Mouse (Mus musculus): ENCODE results near the gene Limch1. TPM values are rescaled to one million over a fixed set of nuclear protein-coding genes. Genes with fewer than 3 reads are reported as not detected.

The Limch1 gene
- polyA plus RNA-seq, 1 experiment from 2014 or later: not detected

DNA sequence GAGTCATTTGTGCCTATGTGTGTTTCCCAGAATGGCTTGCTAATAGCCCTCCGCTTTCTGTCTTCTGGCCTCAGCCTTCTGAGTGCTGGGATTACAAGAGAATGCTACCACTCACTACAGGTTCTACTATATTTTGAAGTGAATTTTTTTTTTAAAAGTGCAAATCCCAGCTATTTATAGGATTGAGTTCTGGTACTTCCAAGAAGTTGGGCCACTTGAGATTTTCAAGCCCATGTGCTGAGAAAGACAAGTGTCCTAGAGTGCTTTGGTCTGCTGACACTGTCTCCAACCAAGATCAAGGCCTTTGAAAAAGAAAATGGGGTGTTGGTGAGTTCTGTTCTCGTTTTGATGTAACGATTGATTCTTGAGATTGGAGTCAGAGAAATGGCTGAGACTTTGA, 22.0 kb upstream of the Limch1 start:
- H3K4me3 ChIP-seq (ENCODE audit: inconsistent target): no peak overlapping the region
- no peaks in the 10 kb centered on the region for H3K36me3 ChIP-seq (ENCODE audit: inconsistent target)
- WGBS (ENCODE audit: missing documents): 93% methylated on average over 3 of the region's 3 CpGs
- H3K79me2 ChIP-seq (ENCODE audit: inconsistent target): no peaks in the 10 kb centered on the region
- H3K27ac ChIP-seq: no peak overlapping the region

DNA sequence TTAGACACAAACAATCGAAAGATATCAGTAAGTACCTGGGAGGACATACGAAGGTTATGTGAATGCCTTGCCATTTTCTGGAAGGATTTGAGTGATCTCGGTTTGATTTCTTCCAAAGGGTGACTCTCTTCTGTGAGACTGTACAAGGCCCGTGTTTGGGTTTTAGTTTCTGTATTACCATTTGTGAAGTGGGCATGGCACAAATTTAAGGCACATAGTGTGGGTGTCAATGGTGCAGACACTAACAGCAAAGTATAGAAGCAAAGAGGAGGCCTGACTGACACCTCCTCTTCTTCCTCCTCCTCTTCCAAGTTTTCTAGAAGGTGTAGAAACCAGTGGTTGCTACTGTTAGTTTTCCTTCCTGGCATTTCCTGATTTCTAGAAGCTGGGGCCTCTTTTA, 16.3 kb upstream of the Limch1 start:
- WGBS (ENCODE audit: missing documents): 87% methylated on average over 4 of the region's 4 CpGs
- Histone ChIP-seq H3K27ac (no peak overlapping the region), H3K4me3 (ENCODE audit: inconsistent target) (no peak overlapping the region), H3K36me3 (ENCODE audit: inconsistent target) (no peaks in the 10 kb centered on the region), H3K79me2 (ENCODE audit: inconsistent target) (no peaks in the 10 kb centered on the region)

DNA sequence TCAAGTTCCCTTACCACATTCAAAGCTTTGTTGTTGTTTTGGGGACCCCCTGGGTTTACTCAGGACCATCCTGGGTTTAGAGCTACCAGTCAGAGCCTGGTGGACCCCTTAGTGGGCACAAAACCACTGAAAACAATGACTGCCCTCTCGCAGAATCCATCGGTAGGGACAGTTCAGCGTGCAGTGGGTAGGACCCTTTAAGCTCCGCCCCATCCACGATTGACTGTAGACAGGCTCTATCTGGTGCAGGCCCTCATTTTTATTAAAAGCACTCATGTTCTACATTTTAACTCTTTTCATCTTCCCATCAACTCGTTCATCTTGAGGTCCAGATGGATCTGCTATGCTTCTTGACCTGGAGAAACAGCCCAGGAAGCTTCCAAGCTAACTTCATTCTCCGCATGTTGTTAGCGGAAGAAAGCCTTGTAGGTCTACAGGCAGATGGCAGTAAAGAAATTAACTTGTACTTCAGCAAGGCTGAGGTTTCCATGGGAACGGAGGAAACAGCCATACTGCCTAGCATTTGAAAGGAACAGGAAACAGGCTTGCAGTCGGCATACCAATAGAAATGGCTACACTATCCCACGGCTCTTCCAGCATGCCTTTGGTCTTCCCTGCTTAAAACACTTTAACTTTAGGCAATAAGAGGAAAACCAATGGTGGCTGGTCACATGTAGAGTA, 14.9 kb upstream of the Limch1 start:
- Histone ChIP-seq H3K4me3 (ENCODE audit: inconsistent target) (no peak overlapping the region), H3K27ac (no peak overlapping the region), H3K79me2 (ENCODE audit: inconsistent target) (no peaks in the 10 kb centered on the region), H3K36me3 (ENCODE audit: inconsistent target) (no peaks in the 10 kb centered on the region)
- WGBS (ENCODE audit: missing documents): 43% methylated on average over 11 of the region's 11 CpGs

GRCm38 (mm10) chr5:66731302-66731697, 14.3 kb upstream of the Limch1 start:
- Histone ChIP-seq H3K79me2 (ENCODE audit: inconsistent target) (no peaks in the 10 kb centered on the region), H3K4me3 (ENCODE audit: inconsistent target) (no peak overlapping the region), H3K36me3 (ENCODE audit: inconsistent target) (no peaks in the 10 kb centered on the region), H3K27ac (no peak overlapping the region)
- 100% methylated on average over 1 of the region's 1 CpGs for WGBS (ENCODE audit: missing documents)

DNA sequence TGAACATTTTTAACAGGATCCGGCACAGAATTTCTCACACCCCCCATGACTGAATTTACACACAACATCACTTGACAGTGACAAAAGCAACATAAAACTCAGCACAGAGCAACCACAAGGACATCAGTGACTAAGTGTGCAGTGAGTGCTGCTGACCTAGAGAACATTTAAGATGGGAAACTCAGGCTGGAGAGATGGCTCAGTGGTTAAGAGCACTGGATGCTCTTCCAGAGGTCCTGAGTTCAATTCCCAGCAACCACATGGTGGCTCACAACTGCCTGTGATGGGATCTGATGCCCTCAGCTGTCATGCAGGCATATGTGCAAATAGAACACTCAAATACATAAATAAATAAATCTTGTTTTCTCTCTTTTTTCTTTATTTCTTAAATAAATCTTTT, 12.1 kb upstream of the Limch1 start:
- WGBS (ENCODE audit: missing documents): 94% methylated on average over 1 of the region's 1 CpGs
- H3K4me3 ChIP-seq (ENCODE audit: inconsistent target): no peak overlapping the region
- H3K36me3 ChIP-seq (ENCODE audit: inconsistent target): no peaks in the 10 kb centered on the region
- H3K27ac ChIP-seq: no peak overlapping the region
- no peaks in the 10 kb centered on the region for H3K79me2 ChIP-seq (ENCODE audit: inconsistent target)

DNA sequence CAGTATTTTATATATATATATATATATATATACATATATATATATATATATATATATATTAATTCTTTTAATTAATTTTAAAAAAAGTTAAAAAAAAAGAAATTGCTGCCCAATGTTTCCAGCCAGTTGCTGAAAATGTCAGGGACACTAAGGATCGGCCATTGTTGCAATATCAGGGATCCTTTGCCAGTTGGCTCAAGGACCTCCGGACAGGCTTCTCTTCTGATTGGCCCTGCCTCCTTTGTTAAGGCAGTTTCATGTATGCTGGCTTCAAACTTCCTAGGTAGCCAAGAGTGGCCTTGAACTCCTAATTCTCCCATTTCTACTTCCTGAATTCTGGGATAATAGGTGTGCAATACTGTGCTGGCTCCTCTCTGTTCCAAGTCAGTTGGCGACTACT, 6.3 kb upstream of the Limch1 start:
- 98% methylated on average over 3 of the region's 3 CpGs for WGBS (ENCODE audit: missing documents)
- Histone ChIP-seq H3K79me2 (ENCODE audit: inconsistent target) (no peaks in the 10 kb centered on the region), H3K4me3 (ENCODE audit: inconsistent target) (no peak overlapping the region), H3K36me3 (ENCODE audit: inconsistent target) (no peaks in the 10 kb centered on the region), H3K27ac (no peak overlapping the region)

DNA sequence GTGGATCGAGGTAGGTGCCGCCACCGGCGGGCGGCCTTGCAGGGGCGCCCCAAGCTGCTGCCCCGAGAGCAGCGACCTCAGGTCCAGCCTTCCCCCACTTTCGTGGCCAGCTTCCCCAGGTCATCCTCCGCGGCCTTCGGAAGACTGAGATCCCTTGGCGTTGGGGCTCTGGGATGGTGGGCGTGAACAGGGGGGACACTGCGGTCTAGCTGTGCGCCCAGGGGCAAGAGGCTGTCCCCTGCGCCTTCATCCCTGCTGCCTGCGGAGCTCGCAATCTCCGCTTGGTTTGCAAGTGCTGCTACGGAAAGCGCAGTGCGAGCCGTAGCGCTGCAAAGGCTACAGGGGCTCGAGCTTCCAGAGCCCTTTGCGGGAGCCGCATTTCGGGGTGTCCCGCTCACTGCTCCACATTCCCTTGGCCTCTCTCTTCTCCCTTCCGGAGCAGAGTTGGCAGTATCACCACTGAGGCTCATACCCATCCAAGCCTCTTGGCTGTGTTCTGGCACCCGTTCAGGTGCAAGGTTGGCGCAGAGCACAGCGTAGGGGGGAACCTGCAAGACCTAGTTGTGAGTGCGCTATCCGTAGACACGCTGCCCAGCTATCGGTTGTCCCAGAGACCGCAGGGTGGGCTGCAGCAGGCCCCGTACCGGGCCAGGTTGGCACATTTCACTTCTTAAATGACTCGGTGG, 512 bp downstream of the Limch1 start:
- H3K79me2 ChIP-seq (ENCODE audit: inconsistent target): no peaks in the 10 kb centered on the region
- WGBS (ENCODE audit: missing documents): 1% methylated on average over 42 of the region's 42 CpGs
- no peaks in the 10 kb centered on the region for H3K36me3 ChIP-seq (ENCODE audit: inconsistent target)
- no peak overlapping the region for H3K27ac ChIP-seq
- no peak overlapping the region for H3K4me3 ChIP-seq (ENCODE audit: inconsistent target)

DNA sequence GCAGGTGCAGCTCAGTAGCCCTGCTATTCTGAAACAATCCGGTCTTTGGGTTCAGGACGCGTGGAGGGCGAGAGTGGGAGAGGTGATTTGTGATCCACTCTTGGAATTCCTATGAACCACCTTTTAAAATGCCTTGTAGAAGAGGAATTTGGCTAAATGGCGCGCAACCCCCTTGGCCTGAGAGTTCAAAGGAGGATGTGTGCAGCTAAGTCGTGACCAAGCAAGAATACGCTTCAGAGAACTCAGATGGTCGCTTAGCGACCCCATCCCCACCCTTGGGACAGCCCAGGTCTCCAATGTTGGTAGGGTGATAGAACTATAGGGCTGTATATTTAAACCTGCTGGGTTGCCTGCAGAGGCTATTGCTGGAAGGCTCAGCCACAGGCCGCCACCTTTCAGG, 1.1 kb downstream of the Limch1 start:
- 22% methylated on average over 11 of the region's 11 CpGs for WGBS (ENCODE audit: missing documents)

GRCm38 (mm10) chr5:66747761-66748430, 2.3 kb downstream of the Limch1 start:
- H3K4me3 ChIP-seq (ENCODE audit: inconsistent target): no peak overlapping the region
- 69% methylated on average over 8 of the region's 10 CpGs for WGBS (ENCODE audit: missing documents)

More for the DNA sequence above, 1.1 kb downstream of the Limch1 start:
- Histone ChIP-seq H3K36me3 (ENCODE audit: inconsistent target) (no peaks in the 10 kb centered on the region), H3K79me2 (ENCODE audit: inconsistent target) (no peaks in the 10 kb centered on the region), H3K4me3 (ENCODE audit: inconsistent target) (no peak overlapping the region), H3K27ac (no peak overlapping the region)

DNA sequence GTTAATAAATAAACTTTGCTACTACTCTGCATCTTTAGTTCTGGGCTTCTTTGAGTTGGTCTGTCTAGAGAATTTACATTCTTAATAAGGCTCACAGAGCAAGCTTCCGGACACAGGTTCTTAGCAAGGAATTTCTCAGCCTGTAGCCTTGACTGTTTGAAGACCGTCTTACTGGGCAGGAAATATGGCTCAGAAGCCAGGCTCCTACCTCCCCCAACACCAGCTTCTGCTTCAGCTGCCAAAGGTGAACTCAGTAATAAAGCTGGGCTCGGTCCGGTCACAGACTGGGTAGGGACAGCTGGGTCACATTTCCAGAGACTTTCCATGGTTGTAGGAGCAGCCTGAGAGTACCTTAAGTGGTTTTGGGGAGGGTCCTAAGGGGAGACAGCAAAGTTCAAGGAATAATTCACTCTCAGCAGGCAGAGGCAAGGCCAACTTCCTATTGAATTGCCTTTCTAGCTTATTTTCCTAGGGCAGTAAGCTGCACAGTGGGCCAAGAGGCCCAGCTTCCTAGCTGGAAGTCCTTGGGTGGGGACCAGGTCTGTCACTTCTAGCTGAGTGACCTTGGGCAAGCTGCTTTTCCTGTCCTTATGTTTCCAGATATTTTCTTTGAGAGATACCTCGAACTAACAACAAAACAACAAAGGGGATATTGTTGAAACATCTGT, 3.0 kb downstream of the Limch1 start:
- Histone ChIP-seq H3K27ac (no peak overlapping the region), H3K36me3 (ENCODE audit: inconsistent target) (no peaks in the 10 kb centered on the region), H3K79me2 (ENCODE audit: inconsistent target) (no peaks in the 10 kb centered on the region), H3K4me3 (ENCODE audit: inconsistent target) (no peak overlapping the region)
- WGBS (ENCODE audit: missing documents): 91% methylated on average over 5 of the region's 5 CpGs

More at GRCm38 (mm10) chr5:66747761-66748430, 2.3 kb downstream of the Limch1 start:
- no peaks in the 10 kb centered on the region for H3K36me3 ChIP-seq (ENCODE audit: inconsistent target)
- H3K27ac ChIP-seq: no peak overlapping the region
- no peaks in the 10 kb centered on the region for H3K79me2 ChIP-seq (ENCODE audit: inconsistent target)

- no peaks in the 10 kb centered on the region for H3K36me3 ChIP-seq (ENCODE audit: inconsistent target)
These were observed 5.0 kb downstream of the Limch1 start for GRCm38 (mm10) chr5:66750641-66751040.

GRCm38 (mm10) chr5:66751332-66751980, 5.8 kb downstream of the Limch1 start:
- H3K36me3 ChIP-seq (ENCODE audit: inconsistent target): no peaks in the 10 kb centered on the region
- H3K27ac ChIP-seq: no peak overlapping the region
- WGBS (ENCODE audit: missing documents): 35% methylated on average over 3 of the region's 3 CpGs
- no peak overlapping the region for H3K4me3 ChIP-seq (ENCODE audit: inconsistent target)
- H3K79me2 ChIP-seq (ENCODE audit: inconsistent target): no peaks in the 10 kb centered on the region

More at GRCm38 (mm10) chr5:66750641-66751040, 5.0 kb downstream of the Limch1 start:
- H3K79me2 ChIP-seq (ENCODE audit: inconsistent target): no peaks in the 10 kb centered on the region
- H3K27ac ChIP-seq: no peak overlapping the region
- no peak overlapping the region for H3K4me3 ChIP-seq (ENCODE audit: inconsistent target)
- WGBS (ENCODE audit: missing documents): 90% methylated on average over 7 of the region's 7 CpGs

DNA sequence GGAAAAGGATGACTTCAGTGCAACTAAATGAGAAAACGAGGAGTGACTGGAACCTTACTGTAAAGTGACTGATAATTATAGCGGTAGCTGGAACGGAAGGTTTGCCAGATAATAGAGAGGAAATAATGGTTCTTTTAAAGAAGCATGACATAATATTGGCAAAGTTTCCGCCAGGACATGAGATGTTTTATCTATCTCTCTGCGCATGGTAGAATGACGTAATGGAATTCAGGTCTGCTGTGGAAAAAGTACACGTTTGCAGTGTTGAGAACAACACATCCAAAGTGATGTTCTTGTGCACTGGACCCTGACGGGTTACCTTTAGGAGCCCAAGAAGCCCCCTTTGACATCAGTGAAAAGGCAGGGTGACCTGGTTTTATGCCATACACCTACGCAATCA, 8.0 kb downstream of the Limch1 start:
- WGBS (ENCODE audit: missing documents): 86% methylated on average over 9 of the region's 9 CpGs
- no peaks in the 10 kb centered on the region for H3K79me2 ChIP-seq (ENCODE audit: inconsistent target)
- no peaks in the 10 kb centered on the region for H3K36me3 ChIP-seq (ENCODE audit: inconsistent target)
- no peak overlapping the region for H3K27ac ChIP-seq
- no peak overlapping the region for H3K4me3 ChIP-seq (ENCODE audit: inconsistent target)
